Mouse (Mus musculus): ENCODE data around the gene Cep104.

Cep104 gene

DNA sequence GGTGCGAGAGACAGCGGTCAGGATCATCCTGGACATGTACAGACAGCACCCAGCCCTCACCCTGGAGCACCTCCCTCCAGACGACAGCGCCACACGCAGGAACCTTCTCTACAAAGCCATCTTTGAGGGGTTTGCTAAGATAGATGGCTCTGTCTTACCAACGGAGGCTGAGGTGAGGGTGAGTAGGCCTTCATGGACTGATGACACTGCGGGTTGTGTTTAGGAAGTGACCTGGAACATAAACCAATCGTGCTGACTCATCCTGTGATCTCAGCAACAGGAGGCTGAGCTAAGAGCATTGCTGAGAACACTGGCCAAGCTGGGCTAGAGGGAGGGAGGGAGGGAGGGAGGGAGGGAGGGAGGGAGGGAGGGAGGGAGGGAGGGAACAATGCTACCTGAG is 18.5 kb downstream of the Cep104 start:
- no peak for DNase-seq (ENCODE audit: low spot score in 2 of 2)

DNA sequence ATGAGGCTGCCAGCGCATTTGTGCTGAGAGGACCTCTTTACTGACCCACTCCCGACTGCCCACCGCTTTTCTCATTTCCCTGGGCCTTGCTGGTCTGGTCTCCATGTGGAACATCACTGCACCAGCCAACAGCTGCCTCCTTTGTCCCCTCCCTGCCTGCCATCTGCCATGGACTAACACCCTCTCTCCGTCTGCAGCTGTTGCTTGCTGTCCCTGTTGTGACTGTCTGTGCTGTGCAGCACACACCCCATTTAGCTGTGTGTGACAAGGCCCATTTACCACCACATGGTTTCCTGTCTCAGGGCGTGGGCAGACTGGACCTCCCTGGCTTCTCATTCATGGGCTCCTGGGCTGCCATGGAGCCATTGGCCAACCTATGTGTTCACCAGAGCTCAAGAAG is 30.5 kb downstream of the Cep104 start:
- DNase-seq (ENCODE audit: low spot score in 2 of 2): no peak

DNA sequence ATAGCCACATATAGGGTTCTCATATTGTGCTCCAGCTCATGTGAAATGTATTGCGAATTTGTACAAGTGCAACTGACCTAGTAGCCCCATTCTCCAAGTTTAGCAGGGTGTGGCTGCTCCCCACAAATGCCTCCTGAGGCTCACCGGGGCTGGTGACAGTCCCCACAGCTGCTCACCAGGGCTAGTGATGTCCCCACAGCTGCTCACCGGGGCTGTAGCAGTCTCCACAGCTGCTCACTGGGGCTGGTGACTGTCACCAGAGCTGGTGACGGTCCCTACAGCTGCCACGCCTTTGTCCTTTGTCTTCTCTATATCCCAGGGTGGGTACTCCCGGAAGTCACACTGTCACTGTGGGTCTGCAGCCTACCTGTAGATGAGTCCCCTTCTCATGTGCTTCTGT is 31.3 kb downstream of the Cep104 start:
- no peak for DNase-seq (ENCODE audit: low spot score in 2 of 2)

DNA sequence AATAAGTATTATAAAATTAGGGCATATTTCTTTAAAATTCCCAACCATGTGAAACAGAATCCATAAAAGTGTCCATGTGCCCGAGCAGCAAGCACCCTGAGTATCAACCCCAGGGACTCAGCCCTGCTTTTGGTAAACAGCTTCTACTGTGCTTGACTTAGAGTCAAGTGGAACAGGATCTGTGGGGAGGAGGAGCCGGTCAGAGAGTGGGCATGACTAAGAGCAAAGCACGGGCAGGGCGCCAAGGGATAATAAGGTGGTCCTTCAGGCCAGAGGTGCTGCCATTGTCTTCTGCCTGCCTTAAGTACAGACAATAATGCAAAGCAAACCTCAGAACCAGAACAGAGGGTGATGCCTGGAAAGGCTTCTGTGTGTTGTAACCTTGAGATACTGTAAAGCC is 32.8 kb downstream of the Cep104 start:
- no peak for DNase-seq (ENCODE audit: low spot score in 2 of 2)

DNA sequence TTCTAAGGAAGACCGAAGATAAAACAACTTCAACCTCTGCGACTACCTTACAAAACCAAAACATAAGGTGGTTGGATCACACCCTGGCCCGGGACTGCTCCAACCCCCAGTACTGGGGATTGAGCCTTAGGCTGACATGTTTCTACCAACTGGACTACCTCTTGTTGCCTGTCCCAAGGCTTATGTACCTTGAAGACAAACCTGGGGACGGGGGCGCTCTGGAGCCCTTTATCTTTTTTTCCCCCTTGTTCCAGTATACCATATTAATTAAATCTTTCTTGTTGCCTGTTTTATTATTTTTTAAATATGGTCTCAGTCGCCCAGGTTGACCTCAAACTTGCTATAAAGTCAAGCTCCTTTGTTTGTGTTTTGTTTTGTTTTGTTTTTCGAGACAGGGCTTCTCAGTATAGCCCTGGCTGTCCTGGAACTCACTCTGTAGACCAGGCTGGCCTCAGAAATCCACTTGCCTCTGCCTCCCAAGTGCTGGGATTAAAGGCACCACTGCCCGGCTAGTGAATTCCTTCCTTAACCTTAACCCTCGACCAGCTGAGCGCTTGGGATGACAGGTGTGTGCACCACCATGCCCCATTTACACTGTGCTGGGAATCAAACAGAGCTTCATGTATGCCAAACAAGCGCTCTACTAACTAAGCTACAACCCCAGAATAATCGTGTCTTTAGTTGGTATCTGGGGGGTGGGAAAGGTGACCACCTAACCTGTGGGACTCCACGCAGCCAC is 36.1 kb downstream of the Cep104 start:
- DNase-seq (ENCODE audit: low spot score in 2 of 2): no peak

DNA sequence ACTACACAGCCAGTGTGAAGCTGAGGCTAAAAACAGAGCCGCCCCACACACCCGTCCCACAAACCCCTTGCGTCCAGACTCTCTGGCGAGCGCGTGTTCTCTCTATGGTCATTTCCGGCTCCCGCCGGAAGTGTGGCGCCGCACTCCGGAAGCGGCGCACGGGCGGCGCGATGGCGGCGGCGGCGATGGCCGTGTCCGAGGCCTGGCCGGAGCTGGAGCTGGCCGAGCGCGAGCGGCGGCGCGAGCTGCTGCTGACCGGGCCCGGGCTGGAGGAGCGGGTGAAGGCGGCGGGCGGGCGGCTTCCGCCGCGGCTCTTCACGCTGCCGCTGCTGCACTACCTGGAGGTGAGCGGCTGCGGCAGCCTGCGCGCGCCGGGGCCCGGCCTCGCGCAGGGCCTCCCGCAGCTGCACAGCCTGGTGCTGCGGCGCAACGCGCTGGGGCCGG is 36.7 kb downstream of the Cep104 start, which contains the start of gene Lrrc47:
Gene Lrrc47 (plus strand): TSS at position 86 of the 444 bp plus-strand sequence.
- peak; percentile 65 to 73 for DNase-seq (ENCODE audit: low spot score in 2 of 2)

DNA sequence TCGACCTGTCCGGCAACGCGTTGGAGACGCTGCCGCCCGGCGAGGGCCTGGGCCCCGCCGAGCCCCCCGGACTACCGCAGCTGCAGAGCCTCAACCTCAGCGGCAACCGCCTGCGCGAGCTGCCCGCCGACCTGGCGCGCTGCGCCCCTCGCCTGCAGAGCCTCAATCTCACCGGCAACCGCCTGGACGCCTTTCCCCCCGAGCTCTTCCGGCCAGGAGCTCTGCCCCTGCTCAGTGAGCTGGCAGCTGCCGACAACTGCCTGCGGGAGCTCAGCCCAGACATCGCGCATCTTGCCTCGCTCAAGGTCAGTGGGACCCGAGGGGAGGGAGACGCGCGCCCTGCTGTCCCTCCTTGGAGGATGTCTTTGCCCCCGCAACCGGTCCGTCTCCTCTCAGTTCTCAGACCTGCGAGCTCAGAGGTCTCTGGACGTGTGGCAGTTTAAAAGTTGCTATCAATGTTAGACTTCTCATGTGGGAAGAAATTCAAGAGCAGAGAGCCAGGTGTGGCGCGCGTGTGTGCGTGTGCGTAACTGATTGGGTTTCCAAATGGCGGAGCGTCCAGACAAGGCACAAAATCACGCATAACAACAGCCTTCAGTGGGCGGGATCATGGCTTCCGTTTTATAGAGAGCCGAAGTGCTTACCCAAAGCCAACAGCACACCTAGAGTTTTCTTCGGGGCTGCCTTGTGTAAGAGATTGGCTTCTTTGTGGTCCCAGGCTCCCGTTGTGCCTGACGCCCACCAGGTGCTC is 37.3 kb downstream of the Cep104 start:
- DNase-seq (ENCODE audit: low spot score in 2 of 2): peak in 1 of 2 experiments; percentile 8

DNA sequence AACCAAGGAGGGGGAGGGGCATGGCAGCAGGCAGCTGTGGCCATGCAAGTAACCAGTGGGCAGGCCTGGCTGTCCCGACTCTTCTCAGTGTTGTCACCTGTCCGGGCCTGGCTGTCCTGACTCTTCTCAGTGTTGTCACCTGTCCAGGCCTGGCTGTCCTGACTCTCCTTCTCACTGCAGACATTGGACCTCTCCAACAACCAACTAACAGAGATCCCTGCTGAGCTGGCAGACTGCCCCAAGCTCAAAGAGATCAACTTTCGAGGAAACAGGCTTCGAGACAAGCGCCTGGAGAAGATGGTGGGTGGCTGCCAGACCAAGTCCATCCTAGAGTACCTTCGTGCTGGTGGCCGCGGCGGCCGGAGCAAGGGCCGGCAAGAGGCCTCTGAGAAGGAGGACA is 40.5 kb downstream of the Cep104 start:
- DNase-seq (ENCODE audit: low spot score in 2 of 2): no peak

DNA sequence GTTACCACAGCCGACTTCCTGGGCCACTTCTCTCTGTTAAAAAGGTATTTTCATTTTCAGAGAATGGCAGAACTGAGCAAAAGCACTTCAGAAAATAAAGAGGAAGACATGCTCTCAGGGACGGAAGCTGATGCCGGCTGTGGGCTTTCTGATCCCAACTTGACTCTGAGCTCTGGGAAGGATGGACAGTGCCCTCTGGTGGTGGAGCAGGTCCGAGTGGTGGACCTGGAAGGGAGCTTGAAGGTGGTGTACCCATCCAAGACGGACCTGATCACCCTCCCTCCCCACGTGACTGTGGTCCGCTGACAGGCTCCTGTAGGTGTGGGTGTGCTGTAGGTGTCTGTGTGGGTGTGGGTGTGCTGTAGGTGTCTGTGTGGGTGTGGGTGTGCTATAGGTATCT is 44.6 kb downstream of the Cep104 start:
- peak in 1 of 2 experiments; percentile 29 for DNase-seq (ENCODE audit: low spot score in 2 of 2)

DNA sequence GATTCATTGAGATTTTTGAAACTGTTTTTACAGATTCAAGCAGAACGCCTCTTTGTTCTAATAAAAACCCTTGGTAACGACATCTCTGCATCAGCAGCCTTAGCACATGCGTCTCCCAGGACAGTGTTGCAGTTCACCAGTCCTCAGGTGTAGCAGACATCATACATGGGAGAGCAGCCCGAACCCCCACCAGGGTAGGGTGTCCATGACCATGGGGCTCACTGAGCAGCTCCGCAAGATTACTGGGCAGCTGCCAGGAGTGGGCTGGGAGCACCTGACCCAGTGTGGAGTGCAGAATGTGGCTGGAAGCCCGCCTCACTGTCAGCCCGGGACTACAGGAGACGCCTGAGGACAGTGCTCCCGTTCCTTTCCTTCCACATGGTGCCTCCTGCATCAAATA is 46.4 kb downstream of the Cep104 start:
- DNase-seq (ENCODE audit: low spot score in 2 of 2): no peak

DNA sequence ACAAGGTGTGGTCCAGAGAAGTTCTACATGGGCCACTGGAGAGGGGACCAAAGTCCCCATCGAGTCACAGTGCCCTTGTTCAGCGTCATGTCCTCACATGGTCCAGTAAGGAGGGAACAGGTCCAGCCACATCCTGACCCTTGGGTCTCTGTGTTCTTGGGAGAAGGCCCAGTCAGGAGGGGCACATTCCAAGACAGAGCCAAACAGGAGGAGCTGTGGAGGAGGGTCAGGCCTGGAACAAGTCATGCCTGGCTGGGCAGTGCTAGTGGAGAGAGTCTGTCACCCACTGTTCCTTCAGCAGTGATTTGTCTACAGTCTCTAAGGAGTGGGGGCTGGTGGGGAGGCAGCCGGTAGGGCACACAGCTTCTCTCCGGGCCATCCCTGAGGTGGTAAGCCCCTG is 47.4 kb downstream of the Cep104 start:
- DNase-seq (ENCODE audit: low spot score in 2 of 2): no peak

DNA sequence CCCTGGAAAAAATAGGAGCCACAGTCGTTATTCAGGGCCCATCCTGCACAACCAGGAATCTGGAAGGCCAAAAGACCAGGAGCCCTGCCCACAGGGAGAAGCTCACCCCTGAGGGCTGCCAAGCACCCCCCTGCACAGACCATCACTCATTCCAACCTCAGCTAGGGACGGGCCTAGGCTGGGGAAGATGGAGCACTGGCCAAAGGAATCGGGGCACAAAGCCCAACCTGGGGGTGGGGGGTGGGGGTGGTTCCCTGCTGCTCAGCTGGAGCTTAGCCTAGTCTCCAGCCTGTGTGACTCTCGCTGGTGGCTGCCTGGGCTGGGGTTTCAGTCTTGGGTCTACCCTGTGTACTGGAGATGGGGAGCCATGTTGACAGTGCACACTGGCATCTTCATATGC is 47.9 kb downstream of the Cep104 start:
- no peak for DNase-seq (ENCODE audit: low spot score in 2 of 2)

DNA sequence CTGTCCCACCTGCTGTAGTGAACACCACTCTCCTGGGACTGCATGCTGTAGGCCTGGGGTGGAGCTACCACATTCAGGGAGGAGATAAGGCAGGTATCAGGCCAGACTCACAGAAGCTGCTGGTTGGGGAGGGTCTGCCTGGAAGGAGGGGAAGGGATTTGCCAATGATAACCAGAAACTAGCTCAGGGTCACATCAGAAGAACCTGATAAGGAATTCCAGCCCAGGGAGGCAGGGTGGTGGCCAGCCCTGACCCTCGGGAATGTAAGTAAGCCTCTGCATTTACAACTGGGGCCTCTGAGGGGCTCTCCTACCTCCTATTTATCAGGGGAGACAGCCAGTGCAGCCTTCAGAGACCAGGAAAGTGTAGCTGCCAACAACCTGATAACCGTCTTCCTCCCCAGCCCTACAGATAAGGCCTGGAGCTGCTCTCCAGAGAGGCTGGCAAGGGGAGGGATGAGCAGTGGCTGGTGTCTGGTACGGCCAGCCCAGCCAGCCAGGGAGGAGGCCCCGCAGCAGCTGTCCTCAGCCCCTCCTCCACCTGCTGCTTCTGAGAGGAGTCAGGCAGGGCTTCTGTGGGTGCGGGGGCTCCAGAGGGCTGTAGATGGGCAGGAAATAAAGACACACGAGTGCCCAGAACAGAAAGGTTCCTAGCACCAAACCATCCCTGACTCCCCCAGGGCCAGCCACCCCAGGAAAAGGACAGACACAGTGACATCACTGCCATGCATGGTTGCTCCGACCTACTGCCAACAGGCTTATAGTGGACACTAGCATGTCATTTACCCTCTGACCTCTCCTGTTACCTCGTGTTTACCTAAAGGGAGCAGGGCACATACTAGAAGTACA is 49.0 kb downstream of the Cep104 start:
- no peak for DNase-seq (ENCODE audit: low spot score in 2 of 2)

DNA sequence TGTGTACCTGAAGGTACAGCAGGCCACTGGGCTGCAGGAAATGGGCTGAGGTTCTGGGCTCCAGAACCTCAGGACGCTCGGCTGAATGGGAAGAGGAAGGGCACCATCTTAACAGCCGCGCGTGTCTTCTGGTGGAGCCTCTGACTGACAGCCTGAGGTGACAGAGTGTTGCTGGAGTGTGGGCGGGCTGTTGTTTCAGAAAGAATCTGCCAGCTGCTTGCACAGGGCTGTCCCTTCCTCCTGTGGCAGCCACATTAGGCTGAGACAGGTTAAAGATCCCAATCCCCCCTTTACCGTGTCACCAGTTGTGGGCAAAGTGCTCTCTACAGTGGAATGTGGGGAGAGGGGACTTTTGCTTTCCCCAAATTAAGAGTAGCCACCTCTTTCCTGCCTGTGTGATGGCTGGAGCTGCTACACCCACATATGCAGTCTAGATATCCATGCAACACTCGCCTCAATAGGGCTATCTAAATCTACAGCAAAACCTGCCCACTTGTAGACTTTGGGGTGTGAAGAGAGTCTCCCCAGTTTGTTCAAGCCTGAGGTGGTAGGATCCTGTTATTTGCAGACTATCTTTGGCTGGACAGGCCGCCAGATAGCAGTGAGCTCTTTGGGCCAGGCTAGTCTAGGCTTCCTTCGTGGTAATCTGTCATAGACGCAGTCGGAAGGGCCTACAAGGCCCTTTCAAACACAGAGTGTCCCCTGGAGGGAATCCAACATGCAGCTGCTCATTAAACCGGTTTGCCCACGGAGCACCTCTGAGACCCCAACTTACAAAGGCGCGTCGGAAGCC is 49.9 kb downstream of the Cep104 start:
- DNase-seq (ENCODE audit: low spot score in 2 of 2): no peak

DNA sequence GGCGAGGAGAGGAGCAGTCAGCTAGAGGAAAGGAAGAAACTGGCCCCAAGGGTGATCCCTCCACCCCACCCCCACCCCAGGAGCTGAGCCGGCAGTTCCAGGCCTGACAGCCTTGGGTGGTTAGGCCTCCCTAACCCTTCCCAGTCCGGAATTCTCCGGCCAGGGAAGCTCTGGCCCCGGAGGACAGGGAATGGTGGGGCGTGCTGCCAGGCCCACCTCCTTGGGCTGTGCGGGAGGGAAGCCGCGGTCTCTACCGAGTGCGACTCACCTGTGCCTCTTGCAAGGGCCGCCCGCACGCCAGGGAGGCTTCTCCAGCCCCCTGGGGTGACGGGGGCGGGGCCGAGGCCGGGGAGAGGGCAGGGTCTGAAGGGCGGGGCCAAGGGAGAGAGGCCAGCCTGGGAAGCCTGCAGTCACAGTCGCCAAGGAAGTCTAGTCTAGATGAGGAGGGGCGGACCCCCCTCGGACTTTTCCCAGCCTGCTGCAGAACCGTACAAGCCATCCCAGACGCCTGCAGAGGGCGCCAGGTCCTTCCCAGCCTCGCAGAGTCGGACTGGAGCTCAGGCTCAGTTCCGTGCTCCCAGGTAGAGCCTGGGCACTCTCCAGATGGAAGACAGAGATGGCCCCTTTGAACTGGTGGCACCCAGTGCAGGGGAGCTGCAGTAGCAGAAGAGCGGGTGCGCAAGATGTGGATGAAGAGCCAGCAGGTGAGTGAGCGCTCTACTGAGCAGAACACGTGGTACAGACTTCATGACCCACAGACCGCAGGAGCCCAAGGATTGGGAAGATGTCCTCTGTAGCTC is 50.8 kb downstream of the Cep104 start, which contains the start of gene Smim1:
Gene Smim1 (minus strand): TSS at position 590 of the 800 bp plus-strand sequence.
- no peak for DNase-seq (ENCODE audit: low spot score in 2 of 2)

DNA sequence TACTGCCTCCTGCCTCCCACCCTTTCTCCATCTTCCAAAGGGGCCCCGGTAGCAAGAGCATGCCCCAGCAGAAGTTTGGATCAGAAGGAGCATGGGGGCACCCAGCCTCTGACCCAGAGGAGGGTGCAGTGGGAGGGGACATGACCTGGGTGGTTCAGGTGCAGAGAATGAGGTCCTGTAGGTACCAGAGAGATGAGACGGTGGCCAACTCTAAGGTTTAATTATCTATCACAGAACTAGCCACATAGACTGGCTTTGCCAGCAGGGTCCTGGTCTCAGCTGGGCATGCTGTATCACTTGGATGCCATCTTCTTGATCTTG is 51.4 kb downstream of the Cep104 start:
- DNase-seq (ENCODE audit: low spot score in 2 of 2): no peak

DNA sequence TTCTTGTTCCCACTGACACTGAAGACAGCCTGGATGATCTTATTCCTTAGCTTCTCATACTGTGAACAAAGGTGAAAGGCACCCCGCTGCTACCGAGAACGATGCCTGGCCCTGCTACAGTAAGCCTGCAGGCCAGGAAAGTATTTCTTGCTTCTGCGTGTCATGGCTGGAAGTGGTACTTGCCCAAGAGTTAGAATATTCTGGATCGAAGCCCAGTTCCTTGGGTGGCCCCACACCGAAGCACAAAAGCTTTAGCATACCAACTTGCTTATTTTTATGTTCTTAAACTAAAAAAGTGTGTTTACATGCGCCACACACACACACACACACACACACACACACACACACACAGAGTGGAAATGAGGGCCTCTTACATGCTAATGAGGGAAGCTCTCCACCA is 53.1 kb downstream of the Cep104 start:
- no peak for DNase-seq (ENCODE audit: low spot score in 2 of 2)

DNA sequence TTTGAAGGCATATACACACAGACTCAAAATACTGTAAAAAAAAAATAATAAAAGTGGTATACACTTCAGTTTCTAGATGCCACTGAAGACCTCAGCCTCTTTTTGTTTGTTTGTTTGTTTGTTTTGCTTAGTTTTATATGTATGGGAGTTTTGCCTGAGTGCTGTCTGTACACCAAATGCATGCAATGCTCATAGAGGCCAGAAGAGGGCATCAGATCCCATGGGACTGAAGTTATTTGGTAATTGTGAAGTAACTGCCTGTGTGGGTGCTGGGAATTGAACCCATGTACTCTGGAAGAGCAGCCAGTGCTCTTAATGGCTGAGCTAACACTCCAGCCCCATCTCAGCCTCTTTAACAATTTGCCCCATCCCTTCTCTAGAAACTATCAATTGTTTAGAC is 53.7 kb downstream of the Cep104 start:
- DNase-seq (ENCODE audit: low spot score in 2 of 2): peak in 1 of 2 experiments; percentile 11

DNA sequence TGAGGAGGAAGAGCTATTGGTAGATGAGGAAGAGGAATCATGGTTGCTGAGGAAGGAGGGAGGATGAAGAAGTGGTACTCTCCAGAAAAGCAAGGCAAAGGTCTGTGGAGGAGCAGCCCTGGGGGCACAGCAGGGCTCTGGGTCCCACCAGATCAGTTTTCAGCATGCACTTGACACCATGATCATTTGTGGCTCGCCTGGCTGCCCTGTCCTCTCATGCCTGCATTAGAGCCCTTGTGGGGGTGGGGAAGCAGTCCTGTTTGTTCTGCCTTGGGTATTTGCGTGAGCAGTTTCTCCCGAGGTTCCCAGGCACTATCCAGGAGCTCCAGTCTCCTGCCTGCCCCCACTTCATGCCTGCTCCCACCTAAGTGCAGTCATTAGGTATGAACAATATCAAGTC is 62.1 kb downstream of the Cep104 start:
- no peak for DNase-seq (ENCODE audit: low spot score in 2 of 2)

DNA sequence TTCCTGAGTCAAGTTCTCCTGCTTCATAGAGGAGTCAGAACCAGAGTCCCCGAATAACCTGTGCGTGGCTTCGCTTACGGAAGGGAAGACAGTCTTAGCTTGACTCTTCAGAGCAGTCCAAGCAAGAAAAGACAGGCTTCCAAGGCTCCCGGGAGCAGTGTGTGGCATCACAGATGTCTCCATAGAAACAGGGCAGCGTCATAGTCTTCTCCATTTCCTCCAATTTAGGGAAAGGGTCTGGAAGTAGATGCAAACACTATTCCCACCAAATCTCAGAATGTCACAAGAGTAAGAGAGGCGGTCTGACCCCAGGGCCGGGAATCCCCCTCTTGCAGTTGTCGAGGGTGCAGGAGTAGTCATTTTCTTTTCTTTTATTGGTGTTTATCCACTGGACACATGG is 67.6 kb downstream of the Cep104 start, which contains the start of gene Ccdc27:
Gene Ccdc27 (minus strand): TSS at position 101 of the 400 bp plus-strand sequence.
- no peak for DNase-seq (ENCODE audit: low spot score in 2 of 2)

DNA sequence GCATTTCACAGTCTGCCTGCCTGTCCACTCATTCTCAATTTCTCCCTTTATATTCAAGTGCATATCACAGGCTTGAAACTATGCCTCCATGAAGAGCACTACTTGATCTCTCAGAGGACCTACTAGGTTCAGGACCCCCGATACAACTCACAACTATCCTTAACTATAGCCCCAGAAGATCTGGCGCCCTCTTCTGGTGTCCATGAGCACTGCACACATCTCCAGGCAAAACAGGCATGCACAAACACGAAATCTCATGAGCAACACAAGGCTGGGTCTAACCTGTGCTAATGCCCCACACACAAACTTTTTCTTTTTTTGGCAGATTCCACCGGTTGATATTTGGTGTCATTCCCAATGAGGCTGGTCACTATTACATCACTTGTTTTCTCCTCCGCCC is 70.8 kb downstream of the Cep104 start:
- no peak for DNase-seq (ENCODE audit: low spot score in 2 of 2)

All from natural killer cell, adult 2 months (primary cell).